Mouse (Mus musculus): ENCODE results near the gene BC025920. TPM values are rescaled to one million over a fixed set of nuclear protein-coding genes. Genes with fewer than 3 reads are reported as not detected.

Gene BC025920
- total RNA-seq (2014; rRNA removed; ENCODE audit: low replicate concordance) (1.7 and 2.7 TPM in 2 replicates), polyA plus RNA-seq (2015; fragmentation: Nextera tagmentation; extraction: Ambion mirVana) (0.38 and 0.44 TPM in 2 replicates)

DNA sequence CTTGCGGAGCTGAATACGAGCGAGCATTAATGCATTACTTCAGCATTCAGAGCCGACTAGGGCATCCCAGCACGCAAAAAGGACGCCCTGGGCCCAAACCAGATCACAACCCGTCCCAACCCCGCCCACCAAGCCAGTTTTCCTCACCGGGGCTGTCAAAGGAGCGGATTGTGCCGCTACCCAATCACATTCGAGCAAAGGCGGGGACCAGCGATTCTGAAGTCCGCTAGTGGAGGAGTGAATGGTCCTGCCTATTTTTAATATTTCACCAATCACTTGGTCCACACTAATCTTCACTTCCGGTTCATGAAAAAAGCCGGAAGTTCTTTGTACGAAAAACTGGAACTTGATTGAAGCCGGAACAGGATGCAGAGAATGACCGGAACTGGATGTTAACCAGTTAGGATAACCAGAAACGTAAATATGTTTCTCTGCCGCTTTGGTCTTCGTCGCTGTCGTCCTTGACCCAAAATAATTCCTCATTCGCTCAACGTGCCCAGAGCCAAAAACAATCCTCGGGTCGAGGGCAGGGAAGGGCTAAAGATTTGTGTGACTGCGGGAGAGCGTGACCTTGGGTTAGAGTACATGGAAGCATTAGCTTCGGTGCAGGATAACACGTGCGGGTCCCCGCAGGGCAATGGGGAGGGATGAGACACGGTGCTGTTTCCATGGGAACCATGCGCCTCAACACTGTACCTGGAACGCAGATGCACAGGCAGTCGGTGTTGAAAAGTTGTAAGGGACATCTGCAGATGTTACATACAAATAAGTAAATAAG is at the start of gene BC025920:
BC025920 (plus strand) TSS at position 297 of the 778 bp plus-strand sequence.
- H3K4me1 ChIP-seq (ENCODE audit: control insufficient read depth, insufficient read depth), result peaks cover 10% of the 10 kb centered on the region; the same call in 1 of the 2 replicates
- DNase-seq (ENCODE audit: low spot score), result peak; percentile 99
- H3K36me3 ChIP-seq (replicated peaks; ENCODE audit: control insufficient read depth, insufficient read depth, low read length), result no peaks in the 10 kb centered on the region
- WGBS, result 1% methylated on average over 39 of the region's 39 CpGs
- no peaks in the 10 kb centered on the region for H3K27me3 ChIP-seq (ENCODE audit: control insufficient read depth, insufficient read depth, low read length)
- peak; percentile 89 for ATAC-seq (ENCODE audit: insufficient read depth, low read depth)
- H3K9ac ChIP-seq (replicated peaks; ENCODE audit: low read depth, low read length), result peak within 1 kb of the TSS; percentile 45
- H3K9me3 ChIP-seq (replicated peaks; ENCODE audit: control insufficient read depth, low read length), result no peaks in the 10 kb centered on the region
- H3K4me3 ChIP-seq (ENCODE audit: low read depth, low read length), result peak within 1 kb of the TSS; percentile 51
- peak within 1 kb of the TSS; percentile 78 for H3K4me2 ChIP-seq (ENCODE audit: low read depth, low read length)
- TF ChIP-seq CTCF (IDR thresholded peaks at IDR 0.05; ENCODE audit: low read depth) (no peak), EP300 (IDR thresholded peaks at IDR 0.05; ENCODE audit: low read depth) (peak; percentile 59; the same call in 1 of the 2 replicates)
- H3K27ac ChIP-seq (ENCODE audit: low read depth), result peak within 1 kb of the TSS; percentile 95

DNA sequence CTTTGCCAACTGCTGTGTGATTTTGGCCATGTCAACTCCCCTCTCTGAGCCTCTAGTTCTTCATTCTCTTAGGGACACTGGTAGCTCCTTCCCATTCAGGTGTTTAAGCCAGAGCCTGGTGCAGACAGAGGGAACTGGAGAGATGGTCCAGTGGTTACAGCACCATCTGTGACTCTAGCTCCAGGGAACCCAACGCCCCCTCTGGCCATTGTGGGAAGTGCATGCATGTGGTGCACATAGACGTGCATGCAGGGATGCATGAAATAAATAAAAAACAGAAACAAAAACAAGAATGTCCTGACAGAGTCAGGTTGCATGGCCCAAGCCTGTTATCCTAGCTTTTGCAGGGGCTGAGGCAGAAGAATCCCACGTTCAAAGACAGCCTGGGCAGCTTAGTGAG is 49.8 kb upstream of the BC025920 start:
- no peaks in the 10 kb centered on the region for H3K9me3 ChIP-seq (replicated peaks; ENCODE audit: control insufficient read depth, low read length)
- no peaks in the 10 kb centered on the region for H3K36me3 ChIP-seq (replicated peaks; ENCODE audit: control insufficient read depth, insufficient read depth, low read length)
- TF ChIP-seq EP300 (IDR thresholded peaks at IDR 0.05; ENCODE audit: low read depth) (no peak), CTCF (IDR thresholded peaks at IDR 0.05; ENCODE audit: low read depth) (0 out of 2 replicates have a peak, but pooled peaks have one; percentile 25)
- H3K9ac ChIP-seq (replicated peaks; ENCODE audit: low read depth, low read length), result no peak overlapping the region
- no peaks in the 10 kb centered on the region for H3K27me3 ChIP-seq (ENCODE audit: control insufficient read depth, insufficient read depth, low read length)
- H3K4me3 ChIP-seq (ENCODE audit: low read depth, low read length), result no peak overlapping the region
- H3K4me2 ChIP-seq (ENCODE audit: low read depth, low read length), result no peak overlapping the region
- no peaks in the 10 kb centered on the region for H3K4me1 ChIP-seq (ENCODE audit: control insufficient read depth, insufficient read depth)
- ATAC-seq (ENCODE audit: insufficient read depth, low read depth) (no peak), DNase-seq (ENCODE audit: low spot score) (no peak)
- 66% methylated on average over 3 of the region's 3 CpGs for WGBS
- no peak overlapping the region for H3K27ac ChIP-seq (ENCODE audit: low read depth)

DNA sequence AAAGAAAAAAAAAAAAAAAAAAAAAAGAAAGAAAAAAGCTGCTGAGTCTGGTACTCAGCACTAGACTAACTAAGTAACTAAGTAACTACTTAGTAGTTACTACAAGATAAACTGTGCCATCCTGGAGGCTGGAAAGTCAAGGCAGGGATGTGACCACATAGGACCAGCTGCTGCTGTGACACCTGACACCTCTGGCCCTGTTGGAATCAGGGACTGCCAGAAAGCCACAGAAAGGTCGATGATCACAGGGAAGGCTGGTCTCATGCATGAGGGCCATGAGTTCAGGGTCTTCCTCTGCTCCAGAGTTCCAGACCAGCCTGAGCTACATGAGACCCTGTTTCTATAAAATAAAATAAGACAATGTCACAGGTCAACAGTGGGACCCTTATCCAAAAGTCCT is 48.6 kb upstream of the BC025920 start:
- H3K36me3 ChIP-seq (replicated peaks; ENCODE audit: control insufficient read depth, insufficient read depth, low read length), result peaks cover 8% of the 10 kb centered on the region; the same call in 1 of the 2 replicates
- H3K4me3 ChIP-seq (ENCODE audit: low read depth, low read length), result no peak overlapping the region
- no peak for TF ChIP-seq CTCF (IDR thresholded peaks at IDR 0.05; ENCODE audit: low read depth)
- no peak for TF ChIP-seq EP300 (IDR thresholded peaks at IDR 0.05; ENCODE audit: low read depth)
- H3K9ac ChIP-seq (replicated peaks; ENCODE audit: low read depth, low read length), result no peak overlapping the region
- H3K27ac ChIP-seq (ENCODE audit: low read depth), result no peak overlapping the region
- H3K9me3 ChIP-seq (replicated peaks; ENCODE audit: control insufficient read depth, low read length), result no peaks in the 10 kb centered on the region
- no peak overlapping the region for H3K4me2 ChIP-seq (ENCODE audit: low read depth, low read length)
- H3K27me3 ChIP-seq (ENCODE audit: control insufficient read depth, insufficient read depth, low read length), result no peaks in the 10 kb centered on the region
- no peak for DNase-seq (ENCODE audit: low spot score)
- 0 out of 2 replicates have a peak, but pooled peaks cover 4% of the 10 kb centered on the region for H3K4me1 ChIP-seq (ENCODE audit: control insufficient read depth, insufficient read depth)
- ATAC-seq (ENCODE audit: insufficient read depth, low read depth), result no peak
- WGBS, result 41% methylated on average over 1 of the region's 1 CpGs

DNA sequence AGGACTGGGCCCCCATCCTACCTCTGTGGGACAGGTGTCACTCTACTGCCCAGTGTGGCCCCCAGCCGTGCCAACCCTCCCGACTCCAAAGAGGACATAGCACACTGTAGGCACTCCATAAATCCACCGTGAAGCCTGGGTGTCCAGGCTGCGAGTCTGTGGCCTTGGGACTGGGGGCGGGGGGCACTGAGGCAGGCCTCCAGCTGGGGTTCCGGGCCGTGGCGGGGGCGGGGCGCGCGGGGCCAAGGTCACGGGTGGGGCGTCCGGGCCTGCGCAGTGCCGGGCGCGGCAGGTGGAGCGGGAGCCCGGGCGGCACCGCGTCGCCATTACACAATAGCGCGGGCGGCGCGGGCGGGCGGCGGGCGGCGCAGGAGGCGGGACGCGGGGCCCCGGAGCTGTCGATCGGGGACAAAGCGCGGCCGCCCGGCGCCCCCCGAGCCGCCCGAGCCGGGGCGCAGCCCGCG is 46.9 kb upstream of the BC025920 start, which contains the start of gene Aes:
Aes (plus strand) TSS at position 326 of the 464 bp plus-strand sequence.
- H3K9me3 ChIP-seq (replicated peaks; ENCODE audit: control insufficient read depth, low read length), result no peaks in the 10 kb centered on the region
- peak; percentile 70 for ATAC-seq (ENCODE audit: insufficient read depth, low read depth)
- WGBS, result under 1% methylated on average over 30 of the region's 53 CpGs
- peaks cover 11% of the 10 kb centered on the region; the same call in 1 of the 2 replicates for H3K36me3 ChIP-seq (replicated peaks; ENCODE audit: control insufficient read depth, insufficient read depth, low read length)
- H3K9ac ChIP-seq (replicated peaks; ENCODE audit: low read depth, low read length), result peak within 1 kb of the TSS; percentile 95
- no peaks in the 10 kb centered on the region for H3K27me3 ChIP-seq (ENCODE audit: control insufficient read depth, insufficient read depth, low read length)
- peak within 1 kb of the TSS; percentile 97 for H3K4me3 ChIP-seq (ENCODE audit: low read depth, low read length)
- TF ChIP-seq EP300 (IDR thresholded peaks at IDR 0.05; ENCODE audit: low read depth) (no peak), CTCF (IDR thresholded peaks at IDR 0.05; ENCODE audit: low read depth) (no peak)
- H3K4me2 ChIP-seq (ENCODE audit: low read depth, low read length), result peak within 1 kb of the TSS; percentile 93
- peaks cover 17% of the 10 kb centered on the region for H3K4me1 ChIP-seq (ENCODE audit: control insufficient read depth, insufficient read depth)
- H3K27ac ChIP-seq (ENCODE audit: low read depth), result peak within 1 kb of the TSS; percentile 95
- peak; percentile 43 for DNase-seq (ENCODE audit: low spot score)

DNA sequence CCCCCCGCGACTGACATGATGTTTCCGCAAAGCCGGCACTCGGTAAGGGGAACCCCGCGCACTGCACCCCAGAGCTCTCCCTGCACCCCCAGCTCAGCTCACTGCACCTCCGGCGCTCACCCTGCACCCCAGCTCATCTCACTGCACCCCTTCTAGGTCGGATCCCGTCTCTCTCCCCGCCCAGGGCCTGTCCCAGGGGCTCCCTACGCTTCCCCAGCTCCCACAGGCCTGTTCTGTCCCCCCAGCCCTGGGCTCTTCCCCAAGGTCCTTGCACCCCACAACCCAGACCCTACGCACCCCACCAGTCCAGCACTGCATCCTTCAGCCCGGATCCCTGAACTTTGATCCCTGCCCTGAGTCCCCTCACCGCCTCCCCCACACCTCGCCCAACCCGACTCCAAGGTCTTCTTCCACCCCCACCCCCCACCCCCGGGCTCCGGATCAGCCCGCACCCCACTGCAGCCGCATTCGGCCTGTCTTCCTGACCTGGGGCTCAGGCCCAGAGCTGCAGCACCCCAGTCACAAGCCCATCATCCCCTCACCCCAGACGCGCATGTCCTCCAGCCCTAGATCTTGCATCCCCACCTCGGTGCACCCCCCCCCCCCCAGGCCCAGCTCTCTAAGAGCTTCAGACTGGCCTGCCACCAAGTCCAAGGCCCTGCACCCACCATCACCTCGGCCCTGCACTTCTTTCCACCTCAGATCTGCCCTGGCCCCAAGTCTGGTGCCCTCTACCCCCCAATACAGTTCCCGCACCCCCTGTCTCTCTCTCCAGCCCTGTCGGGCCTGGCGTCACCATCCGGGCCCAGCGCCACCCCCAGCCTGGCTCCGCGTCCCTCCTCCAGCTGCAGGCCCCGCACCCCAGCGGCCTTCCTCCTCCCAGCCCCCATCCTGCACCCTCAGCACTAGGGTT is 46.2 kb upstream of the BC025920 start:
- H3K27ac ChIP-seq (ENCODE audit: low read depth), result peak overlapping the region; percentile 95
- peak overlapping the region; percentile 95 for H3K9ac ChIP-seq (replicated peaks; ENCODE audit: low read depth, low read length)
- no peak for TF ChIP-seq CTCF (IDR thresholded peaks at IDR 0.05; ENCODE audit: low read depth)
- TF ChIP-seq EP300 (IDR thresholded peaks at IDR 0.05; ENCODE audit: low read depth), result no peak
- peaks cover 23% of the 10 kb centered on the region for H3K4me1 ChIP-seq (ENCODE audit: control insufficient read depth, insufficient read depth)
- peak overlapping the region; percentile 97 for H3K4me3 ChIP-seq (ENCODE audit: low read depth, low read length)
- H3K27me3 ChIP-seq (ENCODE audit: control insufficient read depth, insufficient read depth, low read length), result no peaks in the 10 kb centered on the region
- H3K36me3 ChIP-seq (replicated peaks; ENCODE audit: control insufficient read depth, insufficient read depth, low read length), result peaks cover 16% of the 10 kb centered on the region
- ATAC-seq (ENCODE audit: insufficient read depth, low read depth), result peak; percentile 28
- DNase-seq (ENCODE audit: low spot score), result peak; percentile 47
- H3K4me2 ChIP-seq (ENCODE audit: low read depth, low read length), result peak overlapping the region; percentile 93
- WGBS, result 0% methylated on average over 29 of the region's 36 CpGs
- H3K9me3 ChIP-seq (replicated peaks; ENCODE audit: control insufficient read depth, low read length), result no peaks in the 10 kb centered on the region

All from heart, postnatal 0 days (tissue).